Mouse (Mus musculus) small intestine, adult 10 weeks (tissue): ENCODE measurements around the gene Egfr. TPM values are rescaled to one million over a fixed set of nuclear protein-coding genes. Genes with fewer than 3 reads are reported as not detected.

Source experiments
- polyA plus RNA-seq: library from polyadenylated mRNA; stranded (reverse); fragments of 350-450 nt; fragmentation: Illumina TruSeq; extraction: RNeasy Lipid Tissue Mini Kit (QIAGEN cat#74804); gene quantifications from one replicate; pipeline ENCODE4 v1.2.3, GENCODE M21; 2014; ENCODE audit warnings: low replicate concordance

Egfr gene
- polyA plus RNA-seq, result 9.7 TPM

DNA sequence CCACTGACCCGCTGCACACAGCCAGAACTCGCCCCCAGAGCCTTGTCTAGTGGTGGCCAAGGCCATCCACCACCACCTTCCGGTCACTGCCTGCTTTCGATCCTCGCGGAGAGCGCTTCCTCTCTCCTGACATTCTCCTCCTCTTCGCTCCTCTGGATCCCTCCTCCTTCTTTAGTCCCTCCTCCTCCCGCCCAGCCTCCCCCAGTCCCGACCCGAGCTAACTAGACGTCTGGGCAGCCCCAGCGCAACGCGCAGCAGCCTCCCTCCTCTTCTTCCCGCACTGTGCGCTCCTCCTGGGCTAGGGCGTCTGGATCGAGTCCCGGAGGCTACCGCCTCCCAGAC lies at the start of gene Egfr:
TSS of gene Egfr (plus strand) at position 197 of the 342 bp plus-strand sequence.

DNA sequence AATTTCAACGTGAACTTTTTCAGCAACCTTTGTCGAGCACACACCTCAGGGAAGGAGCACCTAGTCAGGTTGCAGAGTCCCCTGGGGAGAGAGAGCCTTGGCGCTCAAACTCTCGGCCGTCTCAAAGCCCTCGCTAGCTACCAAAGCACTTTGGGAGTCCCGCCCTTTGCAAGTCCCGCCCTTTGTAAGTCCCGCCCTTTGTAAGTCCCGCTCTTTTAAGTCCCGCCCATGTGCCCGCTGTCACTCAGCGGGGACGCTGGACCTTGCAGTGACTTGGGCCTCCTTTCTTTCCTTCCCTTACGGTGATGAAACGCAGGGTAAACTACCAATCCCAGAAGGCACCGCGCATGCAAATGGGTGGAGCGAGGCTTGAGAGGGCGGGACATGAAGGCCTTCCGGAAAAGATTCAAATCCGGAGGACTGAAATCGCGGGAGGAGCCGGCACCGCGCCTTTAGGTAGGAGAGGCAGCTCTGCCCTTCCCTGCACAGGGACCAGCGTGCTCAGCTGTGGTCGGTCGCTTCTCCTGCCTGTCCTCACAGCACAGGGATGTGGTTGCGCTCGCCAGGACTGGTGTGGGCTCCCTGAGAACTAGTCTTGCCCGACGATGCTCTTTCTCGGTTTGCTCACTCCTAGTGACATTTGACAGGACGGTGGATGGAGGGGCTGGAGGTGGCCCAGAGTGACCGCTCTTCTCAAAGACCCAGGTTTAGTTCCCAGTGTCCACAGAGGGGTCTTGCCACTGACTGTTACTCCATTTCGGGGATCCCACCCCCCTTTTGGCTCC lies 199.2 kb downstream of the Egfr start, which contains the start of gene Fbxo48:
TSS of gene Fbxo48 (plus strand) at position 400 of the 785 bp plus-strand sequence.

Other genes with a start within 250 kb of the Egfr start
- 15.1 TPM for gene Sec61g, start 243.7 kb upstream of the Egfr start, polyA plus RNA-seq
- gene Fbxo48, start 199.2 kb downstream of the Egfr start, polyA plus RNA-seq, result 9.1 TPM